Mouse (Mus musculus) left cerebral cortex, adult 9 months (tissue): ENCODE measurements at regions not wholly inside any gene's neighbourhood (a gene's known extent, or its start where the extent isn't known, plus 50 kb on each side); places are given as distances from the start of the nearest gene placed in this dataset.

Experiments
- DNase-seq, 2 experiments: peaks; one replicate each; pipeline ENCODE4 v3.0.0; 2022; ENCODE audit warnings: low spot score in 2 of 2

DNA sequence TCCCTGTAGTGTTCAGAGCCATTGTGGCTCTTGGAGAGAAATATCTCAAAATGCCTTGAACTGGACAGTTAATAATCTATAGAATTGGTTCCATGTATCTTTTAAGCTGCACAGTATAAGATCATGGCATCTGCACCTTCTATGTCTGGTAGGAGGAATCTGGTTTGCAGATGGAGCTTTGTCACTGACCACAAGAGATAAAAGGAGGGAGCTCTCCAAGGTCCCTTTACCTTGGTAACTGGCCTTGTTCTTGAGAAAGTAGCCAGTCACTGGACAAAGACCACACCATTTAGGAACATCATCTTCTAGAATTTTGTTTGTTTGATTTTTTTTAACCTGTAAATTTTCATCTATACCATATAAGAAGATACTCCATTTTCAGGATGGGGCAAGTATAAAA, 52.5 kb upstream of the Plcb4 start:
- no peak for DNase-seq
